Mouse (Mus musculus) layer of hippocampus, adult 9-10 months (tissue): ENCODE results near the gene Fut2.
A peak's percentile ranks its signal among the peaks of the same experiment; 100 is the strongest.

ENCODE experiments used
- DNase-seq: peaks from one replicate; pipeline ENCODE4 v3.0.0; 2022; ENCODE audit warnings: low spot score

Gene Fut2

DNA sequence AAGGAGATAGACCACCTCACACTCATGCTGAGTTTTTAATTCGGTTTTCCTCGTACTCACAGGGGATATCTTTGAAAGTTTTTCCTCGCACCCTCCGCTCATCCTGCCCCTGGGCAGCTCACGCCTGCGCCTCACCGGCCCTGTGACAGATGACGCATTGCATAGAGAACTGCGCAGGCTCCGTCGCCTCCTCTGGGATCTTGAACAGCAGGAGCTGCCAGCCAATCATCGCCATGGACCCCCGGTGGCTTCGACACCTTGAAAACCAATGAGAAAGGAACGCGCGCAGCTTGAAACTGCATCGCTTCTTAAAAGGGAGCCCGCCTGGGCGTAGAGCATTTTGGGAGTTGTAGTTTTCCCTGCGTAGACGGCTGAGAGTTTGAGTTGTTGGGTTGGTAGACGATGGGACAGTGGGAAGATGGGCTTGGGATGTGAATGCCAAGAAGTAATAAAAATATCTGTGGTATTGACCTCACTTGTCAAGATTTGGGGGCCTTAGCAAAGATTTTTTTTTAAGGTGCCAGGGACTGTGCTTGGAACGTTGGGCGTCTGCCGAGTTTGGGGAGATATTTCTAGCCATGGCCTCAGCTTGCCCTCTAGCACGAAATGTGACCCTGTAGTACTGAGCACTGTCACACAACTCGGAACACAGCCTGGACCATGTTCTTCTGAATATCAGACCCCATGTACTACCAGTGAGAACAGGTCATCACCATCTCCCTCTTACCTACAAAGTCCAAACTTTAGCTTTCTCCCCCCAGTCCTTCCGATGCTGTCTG lies 27.4 kb downstream of the Fut2 start:
- peak; percentile 78 for DNase-seq

DNA sequence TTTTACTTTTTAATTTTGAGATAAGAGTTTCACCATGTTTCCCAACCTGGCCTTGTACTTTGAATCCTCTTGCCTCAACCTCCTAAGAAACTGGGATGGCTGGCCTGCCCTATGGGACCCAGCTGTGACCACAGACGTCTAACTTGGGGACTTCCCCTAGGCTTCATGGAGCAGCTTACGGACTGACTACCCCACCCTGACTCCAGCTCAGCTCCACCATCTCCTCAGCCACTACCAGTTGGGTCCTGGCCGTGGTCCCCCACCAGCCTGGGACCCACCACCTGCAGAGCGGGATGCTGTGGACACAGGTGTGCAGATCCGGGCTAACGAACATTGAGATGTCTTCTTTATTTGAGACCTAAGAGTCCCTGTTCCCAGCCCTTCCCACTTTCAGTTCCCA lies 28.5 kb downstream of the Fut2 start:
- DNase-seq, result no peak

DNA sequence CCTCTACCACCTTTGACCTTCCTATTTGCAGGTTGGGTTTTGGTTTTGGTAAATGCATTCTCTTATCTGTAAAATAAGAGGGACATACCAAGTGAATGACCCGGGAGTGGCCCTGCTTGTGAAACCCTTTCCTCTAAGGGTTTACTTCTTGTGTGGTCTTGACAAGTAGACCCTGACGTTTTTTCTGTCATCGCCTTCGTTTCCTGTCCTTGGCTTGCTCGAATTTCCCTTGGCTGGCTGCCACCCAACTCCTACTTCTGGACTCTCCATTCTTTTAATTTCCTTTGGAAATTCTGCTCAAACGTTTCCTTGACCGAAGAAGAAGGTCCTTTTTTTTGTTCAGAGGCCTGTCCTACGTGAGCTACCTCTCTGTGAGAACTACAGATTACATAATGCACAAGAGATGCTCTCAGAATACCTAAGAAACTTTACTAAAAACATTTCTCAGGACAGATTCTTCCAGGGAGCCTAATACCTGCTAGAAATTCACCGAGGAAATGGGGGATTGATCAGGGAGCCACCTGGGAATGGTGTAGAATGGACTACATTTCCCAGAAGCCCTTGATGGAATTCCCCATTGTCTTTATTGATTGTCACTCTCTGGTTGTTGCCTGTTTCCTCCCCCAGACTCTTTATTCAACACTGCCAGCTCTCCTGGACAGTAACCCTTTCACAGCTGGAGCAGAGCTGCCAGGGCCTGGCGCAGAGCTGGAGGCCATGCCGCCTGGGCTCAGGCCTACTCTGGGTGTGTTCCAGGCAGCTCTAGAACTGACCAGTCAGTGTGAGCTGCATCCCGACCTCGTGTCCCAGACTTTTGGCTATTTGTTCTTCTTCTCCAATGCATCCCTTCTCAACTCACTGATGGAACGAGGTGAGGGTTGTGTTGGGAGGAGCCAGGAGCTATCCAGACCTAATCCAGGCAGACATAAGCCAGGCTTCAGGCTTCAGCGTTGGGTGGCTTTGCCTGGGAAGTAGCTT lies 30.2 kb downstream of the Fut2 start:
- DNase-seq, result no peak

GRCm38 (mm10) chr7:45634946-45635681 lies 31.1 kb downstream of the Fut2 start:
- no peak for DNase-seq

DNA sequence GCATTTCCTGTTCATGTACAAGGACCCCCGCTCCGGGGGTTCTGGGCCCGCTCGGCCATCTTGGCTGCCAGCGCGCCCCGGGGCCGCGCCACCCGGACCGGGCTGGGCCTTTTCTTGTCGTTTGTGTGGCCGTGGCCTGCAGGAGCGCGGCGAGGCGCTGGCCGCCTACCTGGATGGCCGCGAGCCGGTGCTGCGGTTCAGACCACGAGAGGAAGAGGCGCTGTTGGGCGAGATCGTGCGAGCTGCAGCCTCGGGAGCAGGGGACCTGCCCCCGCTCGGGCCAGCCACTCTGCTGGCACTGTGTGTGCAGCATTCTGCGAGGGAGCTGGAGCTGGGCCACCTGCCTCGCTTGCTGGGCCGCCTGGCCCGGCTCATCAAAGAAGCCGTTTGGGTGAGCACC lies 33.7 kb downstream of the Fut2 start:
- DNase-seq, result no peak

DNA sequence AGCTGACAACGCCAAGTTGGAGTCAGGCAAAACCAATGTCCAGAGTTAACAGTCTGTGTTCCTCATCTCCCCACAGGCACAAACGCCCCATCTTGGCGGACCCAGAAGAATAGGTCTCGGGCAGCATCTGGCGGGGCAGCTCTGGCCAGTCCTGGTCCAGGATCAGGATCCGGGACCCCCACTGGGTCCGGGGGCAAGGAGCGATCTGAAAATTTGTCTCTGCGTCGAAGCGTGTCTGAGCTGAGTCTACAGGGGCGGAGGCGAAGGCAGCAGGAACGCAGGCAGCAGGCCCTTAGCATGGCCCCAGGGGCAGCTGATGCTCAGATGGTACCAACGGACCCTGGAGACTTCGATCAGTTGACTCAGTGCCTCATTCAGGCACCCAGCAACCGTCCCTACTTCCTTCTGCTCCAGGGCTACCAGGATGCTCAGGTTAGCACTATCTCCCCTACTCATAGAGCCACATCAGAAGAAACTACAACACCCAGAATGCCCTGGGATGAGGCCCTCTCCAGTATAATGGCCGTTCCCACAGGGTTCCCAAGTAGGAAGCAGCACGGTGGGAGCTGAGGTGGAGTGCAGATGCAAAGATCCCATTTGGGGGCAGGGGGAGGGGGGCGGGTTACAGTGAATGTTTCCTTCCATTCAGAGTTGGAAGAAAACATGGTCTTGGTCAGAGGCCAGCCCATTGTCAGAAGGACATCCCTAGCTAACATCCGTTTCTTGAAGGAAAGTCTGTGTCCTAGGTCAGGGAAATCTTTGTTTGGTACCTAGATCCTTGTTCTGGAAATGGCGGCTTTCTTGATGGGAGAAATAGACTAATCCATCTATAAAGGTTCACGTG lies 35.9 kb downstream of the Fut2 start:
- DNase-seq, result no peak

DNA sequence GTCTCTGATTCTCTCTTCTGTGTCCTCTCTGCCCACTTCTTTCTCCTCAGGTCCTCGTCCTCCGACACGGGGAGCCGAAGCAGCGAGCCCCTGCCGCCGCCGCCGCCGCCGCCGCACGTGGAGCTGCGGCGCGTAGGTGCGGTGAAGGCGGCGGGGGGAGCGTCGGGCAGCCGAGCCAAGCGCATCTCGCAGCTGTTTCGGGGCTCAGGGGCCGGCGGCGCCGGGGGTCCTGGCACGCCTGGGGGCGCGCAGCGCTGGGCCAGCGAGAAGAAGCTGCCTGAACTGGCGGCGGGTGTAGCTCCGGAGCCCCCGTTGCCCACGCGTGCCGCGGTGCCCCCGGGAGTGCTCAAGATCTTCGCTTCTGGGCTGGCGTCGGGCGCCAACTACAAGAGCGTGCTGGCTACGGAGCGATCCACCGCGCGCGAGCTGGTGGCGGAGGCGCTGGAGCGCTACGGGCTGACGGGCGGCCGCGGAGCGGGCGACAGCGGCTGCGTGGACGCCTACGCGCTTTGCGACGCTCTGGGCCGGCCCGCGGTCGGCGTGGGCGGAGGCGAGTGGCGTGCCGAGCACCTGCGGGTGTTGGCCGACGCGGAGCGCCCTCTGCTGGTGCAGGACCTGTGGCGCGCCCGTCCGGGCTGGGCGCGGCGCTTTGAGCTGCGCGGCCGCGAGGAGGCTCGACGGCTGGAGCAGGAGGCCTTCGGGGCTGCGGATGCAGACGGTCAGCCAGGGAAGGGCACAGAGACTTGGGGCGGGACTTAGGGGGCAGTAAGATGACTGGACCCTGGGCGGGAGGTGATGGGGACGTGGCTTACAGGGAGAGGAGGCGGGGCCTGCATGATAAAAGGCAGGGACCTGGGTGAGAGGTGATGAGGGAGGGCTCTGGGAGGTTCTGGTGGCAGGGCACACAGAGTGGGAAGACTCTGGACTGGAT lies 37.6 kb downstream of the Fut2 start:
- DNase-seq, result peak; percentile 24

- no peak for DNase-seq
These were observed 38.9 kb downstream of the Fut2 start, which contains the start of gene Rasip1 for GRCm38 (mm10) chr7:45627261-45627660. TSS of gene Rasip1 (plus strand) at chr7:45627488.

GRCm38 (mm10) chr7:45626571-45627076 lies 39.6 kb downstream of the Fut2 start:
- DNase-seq, result no peak

- no peak for DNase-seq
These were observed 40.7 kb downstream of the Fut2 start for GRCm38 (mm10) chr7:45625481-45625880.

- DNase-seq, result no peak
These were observed 41.5 kb downstream of the Fut2 start for GRCm38 (mm10) chr7:45624718-45625117.

DNA sequence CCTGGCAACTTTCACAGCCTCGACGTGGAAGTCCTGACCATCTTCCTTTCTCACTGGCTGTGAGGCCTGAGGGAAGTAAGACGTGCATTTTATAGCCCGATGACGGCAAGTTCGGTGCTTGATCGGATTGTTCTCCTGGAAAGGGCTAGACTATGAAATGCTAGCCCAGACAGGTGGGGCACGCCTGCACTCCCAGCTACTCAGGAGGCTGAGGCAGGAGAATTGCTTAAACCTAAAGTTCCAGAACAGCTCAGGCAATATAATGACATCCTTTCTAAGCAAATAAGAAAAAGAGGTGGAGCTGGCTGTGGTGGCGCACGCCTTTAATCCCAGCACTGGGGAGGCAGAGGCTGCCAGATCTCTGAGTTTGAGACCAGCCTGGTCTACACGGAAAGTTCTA lies 42.7 kb downstream of the Fut2 start:
- DNase-seq, result no peak

DNA sequence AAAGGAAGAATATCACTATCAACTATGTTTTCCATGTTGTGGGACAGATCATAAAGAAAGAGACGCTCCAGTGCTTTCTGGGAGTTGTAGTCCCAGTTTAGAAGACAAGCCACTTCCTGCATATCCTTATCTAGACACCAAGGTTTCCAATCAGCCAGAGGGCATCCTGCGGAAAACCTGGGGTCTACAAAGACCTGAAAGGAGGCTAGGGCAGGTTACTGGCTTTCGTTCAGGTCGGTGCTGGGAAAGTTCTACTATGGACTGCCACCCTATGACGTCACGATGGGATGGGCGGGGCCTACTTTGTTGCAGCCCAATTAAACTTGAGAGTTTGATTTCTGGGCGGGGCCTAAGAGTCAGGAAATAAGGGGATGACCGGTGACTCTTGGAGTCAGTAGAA lies 44.8 kb downstream of the Fut2 start, which contains the start of gene Izumo1:
Gene Izumo1 (plus strand): TSS at position 369 of the 400 bp plus-strand sequence.
- DNase-seq, result no peak

DNA sequence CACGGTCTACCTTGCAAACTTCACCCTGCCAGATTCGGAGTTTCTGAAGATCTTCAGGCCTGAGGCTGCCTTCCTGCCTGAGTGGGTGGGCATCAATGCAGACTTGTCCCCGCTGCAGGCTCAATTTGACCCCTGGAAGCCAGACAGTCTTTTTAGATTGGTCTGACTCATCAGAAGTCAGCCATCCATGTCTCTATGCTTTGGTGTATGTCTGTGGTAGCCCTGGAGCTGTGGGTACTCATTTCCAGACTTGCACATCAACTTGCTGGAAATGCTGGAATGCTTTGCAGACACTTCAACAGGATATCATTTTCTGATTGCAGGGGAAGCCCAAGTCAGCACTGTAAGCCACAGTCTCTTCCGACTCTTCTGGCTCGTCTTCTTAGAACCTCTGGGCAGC lies 46.6 kb downstream of the Fut2 start:
- no peak for DNase-seq

GRCm38 (mm10) chr7:45618316-45618715 lies 47.9 kb downstream of the Fut2 start:
- DNase-seq, result no peak

GRCm38 (mm10) chr7:45617042-45617695 lies 49.0 kb downstream of the Fut2 start, which contains the start of gene Fut1:
TSS of gene Fut1 (plus strand) at chr7:45617289.
- DNase-seq, result no peak

GRCm38 (mm10) chr7:45616277-45616676 lies 49.9 kb downstream of the Fut2 start:
- DNase-seq, result no peak

- no peak for DNase-seq
These were observed 56.7 kb downstream of the Fut2 start for GRCm38 (mm10) chr7:45609511-45609910.

GRCm38 (mm10) chr7:45605704-45606289 lies 60.4 kb downstream of the Fut2 start:
- DNase-seq, result no peak
